Mouse (Mus musculus): ENCODE measurements around the gene Iqcj. TPM values are rescaled to one million over a fixed set of nuclear protein-coding genes. Genes with fewer than 3 reads are reported as not detected.

The Iqcj gene
- polyA plus RNA-seq, 1 experiment = not detected

DNA sequence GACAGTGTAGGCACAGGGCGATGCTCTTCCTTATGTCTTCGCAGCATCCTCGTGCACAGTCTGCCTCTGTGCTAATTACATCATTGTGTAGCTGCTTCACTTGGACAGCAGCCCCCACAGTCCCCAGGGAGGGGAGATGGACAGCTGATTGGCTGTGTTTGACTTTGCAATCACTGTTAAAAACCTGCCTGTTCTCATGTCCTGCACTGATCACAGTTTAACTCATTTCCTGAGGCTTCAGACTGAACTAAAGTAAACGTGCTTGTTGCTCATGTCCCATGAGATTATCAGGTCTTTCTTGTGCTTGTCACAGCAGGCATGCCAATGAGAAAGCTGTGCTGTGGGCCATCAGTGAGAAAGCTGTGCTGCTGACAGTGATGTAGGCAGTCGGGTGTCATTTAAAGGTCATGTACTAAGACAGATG is 60.5 kb downstream of the Iqcj start:
- Histone ChIP-seq H3K4me3 (ENCODE audit: extremely low read depth, insufficient read depth, insufficient read length) (no peak overlapping the region), H3K27me3 (ENCODE audit: control insufficient read depth, insufficient read depth, low read length) (no peaks in the 10 kb centered on the region), H3K36me3 (ENCODE audit: control insufficient read depth, insufficient read depth, low read length) (no peaks in the 10 kb centered on the region), H3K4me1 (ENCODE audit: control insufficient read depth, insufficient read depth, insufficient read length) (no peaks in the 10 kb centered on the region), H3K27ac (ENCODE audit: insufficient read depth, low read length) (no peak overlapping the region)
- 63% methylated on average over 5 of the region's 5 CpGs for WGBS
- DNase-seq (ENCODE audit: low read depth in 1 of 2, low spot score in 2 of 2) = no peak
- no peak for TF ChIP-seq POLR2A (IDR thresholded peaks at IDR 0.05; ENCODE audit: low read depth, low read length)
- TF ChIP-seq CTCF (IDR thresholded peaks at IDR 0.05; ENCODE audit: extremely low read depth, insufficient read depth, insufficient read length, insufficient replicate concordance) = no peak

DNA sequence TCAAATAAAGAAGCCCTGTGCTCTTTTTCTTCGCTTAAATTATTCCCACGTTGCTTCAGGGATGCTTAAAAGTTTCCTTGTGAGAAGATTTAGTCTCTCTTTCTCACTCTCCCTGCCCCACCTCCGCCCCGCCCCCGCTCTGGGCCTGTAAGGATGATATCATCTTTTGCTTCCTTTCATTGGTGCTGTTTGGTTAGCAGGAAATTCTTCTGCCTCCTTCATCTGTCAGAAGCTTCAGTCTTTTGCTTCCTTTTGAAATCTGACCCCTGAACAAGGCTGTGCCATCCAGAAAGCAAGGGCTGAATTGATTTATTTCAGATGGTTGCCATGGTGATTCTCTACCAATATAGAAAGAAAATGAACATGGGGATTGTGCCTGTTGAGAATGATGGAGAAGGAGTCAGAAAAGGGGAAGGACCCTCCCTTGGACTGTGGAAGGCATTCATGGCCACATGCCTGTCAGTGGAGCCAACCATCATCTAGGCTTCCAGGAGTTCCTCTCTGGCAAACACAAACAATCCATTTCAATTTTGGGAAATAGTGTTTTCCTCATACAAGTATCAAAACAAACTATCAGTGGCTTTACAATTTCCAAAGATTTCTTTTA is 62.5 kb downstream of the Iqcj start:
- no peak overlapping the region for H3K27ac ChIP-seq (ENCODE audit: insufficient read depth, low read length)
- H3K36me3 ChIP-seq (ENCODE audit: control insufficient read depth, insufficient read depth, low read length) = no peaks in the 10 kb centered on the region
- DNase-seq (ENCODE audit: low read depth in 1 of 2, low spot score in 2 of 2) = no peak
- H3K4me1 ChIP-seq (ENCODE audit: control insufficient read depth, insufficient read depth, insufficient read length) = no peaks in the 10 kb centered on the region
- no peaks in the 10 kb centered on the region for H3K27me3 ChIP-seq (ENCODE audit: control insufficient read depth, insufficient read depth, low read length)
- TF ChIP-seq CTCF (IDR thresholded peaks at IDR 0.05; ENCODE audit: extremely low read depth, insufficient read depth, insufficient read length, insufficient replicate concordance) (no peak), POLR2A (IDR thresholded peaks at IDR 0.05; ENCODE audit: low read depth, low read length) (no peak)
- H3K4me3 ChIP-seq (ENCODE audit: extremely low read depth, insufficient read depth, insufficient read length) = no peak overlapping the region
- 39% methylated on average over 5 of the region's 5 CpGs for WGBS

DNA sequence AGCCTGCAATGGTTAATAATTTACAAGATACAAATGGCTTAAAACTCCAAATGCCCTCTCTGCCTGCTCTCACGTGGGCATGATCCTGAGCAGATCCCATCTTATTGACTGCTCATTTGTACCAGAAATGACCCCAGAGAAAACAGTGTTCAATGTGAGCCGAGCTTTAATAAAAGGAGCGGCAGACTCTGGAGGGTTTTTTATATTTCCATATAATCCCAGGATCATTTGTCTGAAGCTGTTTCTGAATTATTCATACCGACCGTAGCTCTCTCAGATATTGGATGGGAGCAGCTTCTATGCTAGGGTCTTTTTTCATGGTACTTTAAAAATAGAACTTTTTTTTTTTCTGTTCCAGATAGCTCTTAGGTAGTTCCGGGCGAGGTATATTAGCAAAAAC is 67.7 kb downstream of the Iqcj start:
- Histone ChIP-seq H3K27ac (ENCODE audit: insufficient read depth, low read length) (no peak overlapping the region), H3K27me3 (ENCODE audit: control insufficient read depth, insufficient read depth, low read length) (no peaks in the 10 kb centered on the region), H3K36me3 (ENCODE audit: control insufficient read depth, insufficient read depth, low read length) (no peaks in the 10 kb centered on the region), H3K4me3 (ENCODE audit: extremely low read depth, insufficient read depth, insufficient read length) (no peak overlapping the region), H3K4me1 (ENCODE audit: control insufficient read depth, insufficient read depth, insufficient read length) (no peaks in the 10 kb centered on the region)
- DNase-seq (ENCODE audit: low read depth in 1 of 2, low spot score in 2 of 2) = no peak
- WGBS = 85% methylated on average over 7 of the region's 7 CpGs
- TF ChIP-seq CTCF (IDR thresholded peaks at IDR 0.05; ENCODE audit: extremely low read depth, insufficient read depth, insufficient read length, insufficient replicate concordance) = no peak
- no peak for TF ChIP-seq POLR2A (IDR thresholded peaks at IDR 0.05; ENCODE audit: low read depth, low read length)

DNA sequence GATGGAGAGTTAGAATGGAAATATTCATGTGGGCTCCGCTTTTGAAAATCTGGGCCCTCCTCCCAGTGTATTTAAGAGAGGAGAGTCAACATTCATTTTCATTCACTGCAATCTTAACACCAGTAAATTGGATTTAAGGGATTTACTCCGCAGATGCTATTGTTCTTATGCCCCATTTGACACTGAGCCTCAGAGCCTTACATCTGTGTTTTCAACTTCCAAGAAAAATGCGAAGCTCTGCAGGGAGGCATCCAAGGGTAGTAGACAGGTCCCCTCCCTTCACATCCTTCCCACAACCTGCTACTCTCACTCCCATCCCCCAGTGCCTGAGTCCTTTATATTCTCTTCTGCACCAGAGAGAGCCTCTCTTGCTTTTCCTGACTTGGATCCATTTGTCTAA is 68.1 kb downstream of the Iqcj start:
- Histone ChIP-seq H3K27me3 (ENCODE audit: control insufficient read depth, insufficient read depth, low read length) (no peaks in the 10 kb centered on the region), H3K36me3 (ENCODE audit: control insufficient read depth, insufficient read depth, low read length) (no peaks in the 10 kb centered on the region), H3K4me3 (ENCODE audit: extremely low read depth, insufficient read depth, insufficient read length) (no peak overlapping the region), H3K4me1 (ENCODE audit: control insufficient read depth, insufficient read depth, insufficient read length) (no peaks in the 10 kb centered on the region), H3K27ac (ENCODE audit: insufficient read depth, low read length) (no peak overlapping the region)
- WGBS = 67% methylated on average over 3 of the region's 3 CpGs
- TF ChIP-seq POLR2A (IDR thresholded peaks at IDR 0.05; ENCODE audit: low read depth, low read length) = no peak
- no peak for TF ChIP-seq CTCF (IDR thresholded peaks at IDR 0.05; ENCODE audit: extremely low read depth, insufficient read depth, insufficient read length, insufficient replicate concordance)
- DNase-seq (ENCODE audit: low read depth in 1 of 2, low spot score in 2 of 2) = no peak

DNA sequence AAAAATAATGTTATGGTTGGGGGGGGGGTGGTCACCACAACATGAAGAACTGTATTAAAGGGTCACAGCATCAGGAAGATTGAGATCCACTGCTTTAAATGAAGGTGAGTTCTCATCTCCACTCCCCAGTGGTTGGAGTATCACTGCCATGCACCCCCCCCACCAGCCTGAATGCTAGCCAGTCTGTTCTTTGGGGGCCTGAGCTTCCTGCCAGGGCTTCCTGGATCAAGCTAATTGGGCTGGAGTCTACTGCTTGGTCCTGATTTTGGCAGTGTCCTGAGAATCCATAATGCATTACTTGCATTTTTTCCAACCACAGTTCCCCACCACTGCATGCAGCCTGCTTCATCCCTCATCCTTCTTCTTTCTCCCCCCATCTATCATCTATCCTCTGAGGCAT is 68.7 kb downstream of the Iqcj start:
- TF ChIP-seq POLR2A (IDR thresholded peaks at IDR 0.05; ENCODE audit: low read depth, low read length) (no peak), CTCF (IDR thresholded peaks at IDR 0.05; ENCODE audit: extremely low read depth, insufficient read depth, insufficient read length, insufficient replicate concordance) (no peak)
- Histone ChIP-seq H3K27me3 (ENCODE audit: control insufficient read depth, insufficient read depth, low read length) (no peaks in the 10 kb centered on the region), H3K36me3 (ENCODE audit: control insufficient read depth, insufficient read depth, low read length) (no peaks in the 10 kb centered on the region), H3K4me3 (ENCODE audit: extremely low read depth, insufficient read depth, insufficient read length) (no peak overlapping the region), H3K27ac (ENCODE audit: insufficient read depth, low read length) (no peak overlapping the region), H3K4me1 (ENCODE audit: control insufficient read depth, insufficient read depth, insufficient read length) (no peaks in the 10 kb centered on the region)
- DNase-seq (ENCODE audit: low read depth in 1 of 2, low spot score in 2 of 2) = no peak

DNA sequence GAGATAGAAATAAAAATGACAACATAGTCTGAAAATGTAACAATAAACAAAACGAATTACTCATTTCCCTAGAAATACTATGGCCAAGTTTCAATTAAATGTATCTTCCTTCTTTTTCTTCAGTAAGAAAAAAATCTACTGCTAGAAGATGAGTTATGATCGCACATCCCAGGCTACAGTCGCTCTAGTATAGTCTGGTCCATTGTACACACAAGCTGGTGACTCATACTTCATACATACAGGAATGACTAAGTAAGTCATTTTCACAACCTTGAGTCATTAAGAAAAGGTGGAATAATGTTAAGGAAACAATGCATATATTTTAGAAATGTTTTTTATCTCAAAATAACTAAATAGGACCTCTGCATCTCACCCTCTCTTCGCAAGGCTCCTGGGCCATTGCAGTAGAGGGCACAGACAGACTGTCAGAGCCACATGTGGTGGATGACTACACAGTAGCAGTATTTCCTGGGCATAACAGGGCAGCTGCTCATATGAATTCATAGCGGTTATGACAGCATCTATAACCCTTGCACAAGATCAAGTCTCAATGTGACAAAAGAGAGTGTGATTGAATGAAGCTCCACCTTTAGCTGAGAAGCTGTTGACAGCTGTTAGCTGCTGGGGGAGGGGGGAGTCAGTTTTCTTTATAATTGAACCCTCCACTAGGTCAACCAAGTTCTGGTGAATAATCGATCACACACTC is 70.1 kb downstream of the Iqcj start:
- Histone ChIP-seq H3K27ac (ENCODE audit: insufficient read depth, low read length) (no peak overlapping the region), H3K36me3 (ENCODE audit: control insufficient read depth, insufficient read depth, low read length) (no peaks in the 10 kb centered on the region), H3K27me3 (ENCODE audit: control insufficient read depth, insufficient read depth, low read length) (no peaks in the 10 kb centered on the region), H3K4me3 (ENCODE audit: extremely low read depth, insufficient read depth, insufficient read length) (no peak overlapping the region), H3K4me1 (ENCODE audit: control insufficient read depth, insufficient read depth, insufficient read length) (no peaks in the 10 kb centered on the region)
- 89% methylated on average over 6 of the region's 6 CpGs for WGBS
- TF ChIP-seq CTCF (IDR thresholded peaks at IDR 0.05; ENCODE audit: extremely low read depth, insufficient read depth, insufficient read length, insufficient replicate concordance) (no peak), POLR2A (IDR thresholded peaks at IDR 0.05; ENCODE audit: low read depth, low read length) (no peak)
- DNase-seq (ENCODE audit: low read depth in 1 of 2, low spot score in 2 of 2) = no peak

DNA sequence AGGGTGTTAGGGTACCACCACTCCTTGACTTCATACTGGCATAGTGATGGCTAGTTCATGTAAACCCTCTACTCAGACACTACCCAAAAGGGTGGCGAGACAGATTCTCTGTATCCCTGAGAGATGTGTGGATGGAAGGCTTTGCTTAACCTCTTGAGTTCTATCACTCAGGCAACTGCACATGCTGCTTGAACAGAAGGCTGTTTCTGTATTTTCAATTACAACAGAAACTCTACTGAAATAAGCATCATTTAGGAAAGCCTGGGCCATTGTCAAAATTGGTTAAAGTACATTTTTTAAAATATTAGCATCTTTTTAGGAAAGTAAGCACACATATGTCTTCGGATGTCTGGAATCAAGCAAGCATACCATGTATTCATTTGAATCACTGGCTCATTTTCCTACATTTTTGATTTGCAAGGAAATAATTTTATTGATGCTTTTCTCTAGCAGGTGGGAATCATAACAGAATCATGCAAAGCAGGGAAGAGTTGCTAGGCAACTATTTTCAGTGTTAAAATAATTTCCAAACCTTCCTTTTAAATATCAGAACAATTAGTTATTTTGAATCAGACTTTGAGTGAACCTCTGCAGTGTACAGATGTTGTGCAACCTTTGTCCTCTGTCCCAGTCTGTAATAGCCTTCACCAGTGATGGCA is 82.4 kb downstream of the Iqcj start:
- Histone ChIP-seq H3K36me3 (ENCODE audit: control insufficient read depth, insufficient read depth, low read length) (no peaks in the 10 kb centered on the region), H3K4me3 (ENCODE audit: extremely low read depth, insufficient read depth, insufficient read length) (no peak overlapping the region), H3K4me1 (ENCODE audit: control insufficient read depth, insufficient read depth, insufficient read length) (no peaks in the 10 kb centered on the region), H3K27me3 (ENCODE audit: control insufficient read depth, insufficient read depth, low read length) (no peaks in the 10 kb centered on the region), H3K27ac (ENCODE audit: insufficient read depth, low read length) (no peak overlapping the region)
- no peak for TF ChIP-seq CTCF (IDR thresholded peaks at IDR 0.05; ENCODE audit: extremely low read depth, insufficient read depth, insufficient read length, insufficient replicate concordance)
- no peak for TF ChIP-seq POLR2A (IDR thresholded peaks at IDR 0.05; ENCODE audit: low read depth, low read length)
- WGBS = 80% methylated on average over 2 of the region's 2 CpGs
- no peak for DNase-seq (ENCODE audit: low read depth in 1 of 2, low spot score in 2 of 2)

Measured in spleen, adult 2 months (tissue).